Mouse (Mus musculus): ENCODE measurements around the gene 2210011C24Rik. TPM values are rescaled to one million over a fixed set of nuclear protein-coding genes. Genes with fewer than 3 reads are reported as not detected.
"Not testable (repeated sequence)": the region's sequence is repeated elsewhere in the genome, so short reads cannot be mapped to it uniquely, and the experiment has no call there.

The 2210011C24Rik gene
- polyA plus RNA-seq, 1 experiment from 2014 or later, result not detected

DNA sequence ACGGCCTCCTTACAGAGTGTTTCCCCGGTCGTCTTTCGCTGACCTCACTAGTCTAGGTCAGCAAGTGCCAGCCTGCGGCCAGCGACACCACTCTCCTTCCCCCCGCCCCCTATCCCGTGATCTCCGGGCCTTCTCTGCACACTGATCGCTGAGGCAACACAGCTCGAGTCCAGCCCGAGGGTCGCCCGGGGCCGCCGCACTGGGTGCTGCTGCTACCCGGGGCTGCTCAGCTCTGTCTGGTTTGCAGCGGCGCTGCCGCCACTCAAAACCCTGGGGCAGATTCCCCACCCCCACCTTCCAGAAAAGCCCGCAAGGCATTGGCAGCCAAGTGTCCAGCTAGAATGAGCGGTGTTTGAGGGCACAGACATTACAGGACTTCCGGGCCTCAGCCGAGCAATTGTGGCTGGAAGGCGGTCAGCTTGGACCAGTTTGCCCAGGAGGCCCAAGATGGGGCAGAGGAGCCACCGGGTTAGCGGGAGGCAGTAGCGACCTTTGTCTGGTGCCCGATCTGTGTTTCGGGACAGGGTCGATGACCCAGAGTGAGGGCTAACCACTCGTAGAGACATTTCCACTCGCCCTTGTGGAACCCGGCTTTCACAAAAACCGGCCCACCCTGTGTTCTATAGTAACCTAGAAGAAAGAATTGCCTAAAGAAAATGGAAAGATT is 661 bp upstream of the 2210011C24Rik start:
- WGBS, result 5% methylated on average over 35 of the region's 35 CpGs
- H3K27ac ChIP-seq, result no peak overlapping the region
- peak overlapping the region; percentile 16; the same call in 1 of the 2 replicates for H3K4me3 ChIP-seq
- H3K36me3 ChIP-seq, result no peaks in the 10 kb centered on the region
- H3K9me3 ChIP-seq, result no peaks in the 10 kb centered on the region
- peaks cover 37% of the 10 kb centered on the region for H3K27me3 ChIP-seq (replicated peaks)
- 0 out of 2 replicates have a peak overlapping the region, but pooled peaks have one; percentile 18 for H3K9ac ChIP-seq
- H3K4me1 ChIP-seq, result peaks cover 24% of the 10 kb centered on the region
- H3K4me2 ChIP-seq (replicated peaks), result peak overlapping the region; percentile 96
- no peak for ATAC-seq (ENCODE audit: low FRiP score, low read depth)

- WGBS, result 2% methylated on average over 83 of the region's 83 CpGs
- ATAC-seq (ENCODE audit: low FRiP score, low read depth), result peak; percentile 46
- H3K4me2 ChIP-seq (replicated peaks), result peak overlapping the region; percentile 96
- H3K27me3 ChIP-seq (replicated peaks), result peaks cover 37% of the 10 kb centered on the region
- no peaks in the 10 kb centered on the region for H3K36me3 ChIP-seq
- H3K27ac ChIP-seq, result no peak overlapping the region
- H3K4me1 ChIP-seq, result peaks cover 24% of the 10 kb centered on the region
- no peaks in the 10 kb centered on the region for H3K9me3 ChIP-seq
- peak overlapping the region; percentile 49 for H3K4me3 ChIP-seq
- H3K9ac ChIP-seq, result peak overlapping the region; percentile 65
Measured at GRCm38 (mm10) chr8:84010625-84011611, 1.1 kb downstream of the 2210011C24Rik start.

- no peak overlapping the region for H3K9ac ChIP-seq
- no peak overlapping the region for H3K4me3 ChIP-seq
- H3K36me3 ChIP-seq, result no peaks in the 10 kb centered on the region
- H3K9me3 ChIP-seq, result no peaks in the 10 kb centered on the region
- no peak overlapping the region for H3K4me2 ChIP-seq (replicated peaks)
- no peak overlapping the region for H3K27ac ChIP-seq
- 0 out of 2 replicates have a peak, but pooled peaks have one; percentile 14 for ATAC-seq (ENCODE audit: low FRiP score, low read depth)
- 2% methylated on average over 11 of the region's 11 CpGs for WGBS
- H3K4me1 ChIP-seq, result peaks cover 27% of the 10 kb centered on the region
- peaks cover 37% of the 10 kb centered on the region for H3K27me3 ChIP-seq (replicated peaks)
Measured at GRCm38 (mm10) chr8:84009876-84010275, 2.1 kb downstream of the 2210011C24Rik start.

- H3K4me1 ChIP-seq, result peaks cover 33% of the 10 kb centered on the region
Measured at GRCm38 (mm10) chr8:84008362-84008761, 3.6 kb downstream of the 2210011C24Rik start.

DNA sequence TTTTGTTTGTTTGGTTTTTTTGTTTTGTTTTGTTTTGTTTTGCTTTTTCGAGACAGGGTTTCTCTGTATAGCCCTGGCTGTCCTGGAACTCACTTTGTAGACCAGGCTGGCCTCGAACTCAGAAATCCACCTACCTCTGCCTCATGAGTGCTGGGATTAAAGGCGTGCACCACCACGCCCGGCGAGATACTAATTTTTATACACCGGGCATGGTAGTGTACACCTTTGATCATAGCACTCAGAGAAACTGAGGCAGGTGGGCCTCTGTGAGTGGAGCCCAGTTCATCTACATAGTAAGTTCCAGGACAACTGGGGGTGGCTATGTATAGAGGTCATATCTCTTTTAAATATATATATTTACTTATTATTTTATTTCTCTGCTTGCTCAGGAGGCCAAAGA is 6.5 kb downstream of the 2210011C24Rik start:
- H3K4me2 ChIP-seq (replicated peaks); H3K9me3 ChIP-seq; H3K9ac ChIP-seq; ATAC-seq (ENCODE audit: low FRiP score, low read depth); H3K27ac ChIP-seq; H3K4me3 ChIP-seq: not testable (repeated sequence)
- WGBS, result 96% methylated on average over 7 of the region's 7 CpGs
- peaks cover 20% of the 10 kb centered on the region for H3K27me3 ChIP-seq (replicated peaks)
- H3K36me3 ChIP-seq, result peaks cover 12% of the 10 kb centered on the region; the same call in 1 of the 2 replicates
- H3K4me1 ChIP-seq, result peaks cover 16% of the 10 kb centered on the region

More at GRCm38 (mm10) chr8:84008362-84008761, 3.6 kb downstream of the 2210011C24Rik start:
- Histone ChIP-seq H3K9me3 (no peaks in the 10 kb centered on the region), H3K9ac (no peak overlapping the region), H3K4me2 (replicated peaks) (no peak overlapping the region), H3K36me3 (no peaks in the 10 kb centered on the region), H3K27ac (no peak overlapping the region), H3K4me3 (no peak overlapping the region), H3K27me3 (replicated peaks) (peaks cover 34% of the 10 kb centered on the region)
- whole genome bisulfite sequencing, result 29% methylated on average over 7 of the region's 7 CpGs
- no peak for ATAC-seq (ENCODE audit: low FRiP score, low read depth)

GRCm38 (mm10) chr8:84004533-84005201 is 7.3 kb downstream of the 2210011C24Rik start:
- Histone ChIP-seq H3K9ac (peak overlapping the region; percentile 77), H3K4me1 (peaks cover 18% of the 10 kb centered on the region), H3K36me3 (peaks cover 20% of the 10 kb centered on the region), H3K4me2 (replicated peaks) (peak overlapping the region; percentile 90), H3K9me3 (no peaks in the 10 kb centered on the region), H3K27me3 (replicated peaks) (peaks cover 22% of the 10 kb centered on the region), H3K4me3 (peak overlapping the region; percentile 56), H3K27ac (no peak overlapping the region)
- WGBS, result 1% methylated on average over 30 of the region's 30 CpGs
- ATAC-seq (ENCODE audit: low FRiP score, low read depth), result peak; percentile 84

GRCm38 (mm10) chr8:84003612-84004246 is 8.2 kb downstream of the 2210011C24Rik start:
- ATAC-seq (ENCODE audit: low FRiP score, low read depth), result no peak
- H3K36me3 ChIP-seq, result peaks cover 25% of the 10 kb centered on the region
- WGBS, result 83% methylated on average over 6 of the region's 6 CpGs
- H3K4me1 ChIP-seq, result peaks cover 27% of the 10 kb centered on the region
- H3K4me3 ChIP-seq, result peak overlapping the region; percentile 56; the same call in 1 of the 2 replicates
- no peaks in the 10 kb centered on the region for H3K9me3 ChIP-seq
- peaks cover 25% of the 10 kb centered on the region for H3K27me3 ChIP-seq (replicated peaks)
- H3K9ac ChIP-seq, result peak overlapping the region; percentile 77; the same call in 1 of the 2 replicates
- H3K4me2 ChIP-seq (replicated peaks), result peak overlapping the region; percentile 90
- H3K27ac ChIP-seq, result no peak overlapping the region

- H3K4me2 ChIP-seq (replicated peaks), result no peak overlapping the region
- no peak overlapping the region for H3K4me3 ChIP-seq
- H3K36me3 ChIP-seq, result peaks cover 25% of the 10 kb centered on the region
- H3K4me1 ChIP-seq, result peaks cover 29% of the 10 kb centered on the region
- WGBS, result 68% methylated on average over 12 of the region's 12 CpGs
- H3K27ac ChIP-seq, result no peak overlapping the region
- no peaks in the 10 kb centered on the region for H3K9me3 ChIP-seq
- no peak overlapping the region for H3K9ac ChIP-seq
- H3K27me3 ChIP-seq (replicated peaks), result peaks cover 25% of the 10 kb centered on the region
- ATAC-seq (ENCODE audit: low FRiP score, low read depth), result no peak
Measured at GRCm38 (mm10) chr8:84002957-84003611, 8.9 kb downstream of the 2210011C24Rik start.

DNA sequence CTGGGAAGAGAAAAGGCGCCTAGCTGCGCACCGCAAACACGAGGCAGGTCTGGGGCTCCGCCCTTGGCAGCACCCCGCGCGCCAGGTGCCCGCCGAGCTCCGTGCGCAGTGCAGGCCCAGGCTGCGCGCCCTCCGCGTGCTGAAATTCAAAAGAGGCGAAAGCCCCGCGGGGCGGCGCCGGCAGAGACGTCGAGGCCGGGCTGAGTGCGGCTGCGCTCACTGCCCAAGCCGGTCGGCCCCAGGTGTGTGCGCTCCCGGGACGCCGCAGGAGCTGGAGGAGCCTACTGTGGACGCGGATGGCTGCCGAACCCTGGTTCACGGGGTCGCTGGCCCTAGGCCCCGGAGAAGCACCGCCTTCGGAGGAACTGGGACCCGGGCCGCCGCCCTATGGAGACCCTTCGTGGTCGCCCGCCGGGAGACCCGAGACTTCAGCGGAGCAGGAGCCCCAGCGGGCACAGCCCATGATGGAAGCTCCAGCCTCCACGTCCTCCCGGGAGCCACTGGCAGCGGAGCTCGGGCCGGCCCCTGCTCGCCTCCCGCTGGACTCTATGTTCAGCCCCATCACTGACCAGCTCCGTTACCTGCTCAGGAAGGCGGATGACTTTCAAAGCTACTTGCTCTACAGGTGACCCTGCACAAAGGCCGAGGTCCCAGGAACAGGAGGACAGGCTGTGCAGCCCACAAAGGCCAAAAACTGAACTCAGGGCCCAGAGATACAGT is 10.5 kb downstream of the 2210011C24Rik start, which contains the start of gene 1700067K01Rik:
1700067K01Rik (plus strand) TSS at position 222 of the 720 bp plus-strand sequence.
- peak within 1 kb of the TSS; percentile 45 for H3K4me2 ChIP-seq (replicated peaks)
- ATAC-seq (ENCODE audit: low FRiP score, low read depth), result no peak
- H3K4me3 ChIP-seq, result peak within 1 kb of the TSS; percentile 11; the same call in 1 of the 2 replicates
- peaks cover 25% of the 10 kb centered on the region for H3K36me3 ChIP-seq
- H3K9ac ChIP-seq, result peak within 1 kb of the TSS; percentile 35; the same call in 1 of the 2 replicates
- H3K27ac ChIP-seq, result no peak within 1 kb of the TSS
- no peaks in the 10 kb centered on the region for H3K9me3 ChIP-seq
- peaks cover 29% of the 10 kb centered on the region for H3K4me1 ChIP-seq
- WGBS, result 14% methylated on average over 61 of the region's 61 CpGs
- H3K27me3 ChIP-seq (replicated peaks), result peaks cover 25% of the 10 kb centered on the region

GRCm38 (mm10) chr8:83999825-84000224 is 12.1 kb downstream of the 2210011C24Rik start:
- H3K9ac ChIP-seq, result no peak overlapping the region
- H3K4me2 ChIP-seq (replicated peaks), result peak overlapping the region; percentile 89
- no peaks in the 10 kb centered on the region for H3K9me3 ChIP-seq
- H3K27ac ChIP-seq, result no peak overlapping the region
- no peak for ATAC-seq (ENCODE audit: low FRiP score, low read depth)
- H3K4me1 ChIP-seq, result peaks cover 29% of the 10 kb centered on the region
- H3K36me3 ChIP-seq, result peaks cover 30% of the 10 kb centered on the region
- no peak overlapping the region for H3K4me3 ChIP-seq
- WGBS, result 94% methylated on average over 2 of the region's 2 CpGs
- H3K27me3 ChIP-seq (replicated peaks), result peaks cover 25% of the 10 kb centered on the region
